Mouse (Mus musculus): ENCODE results near the gene Ifi205. TPM values are rescaled to one million over a fixed set of nuclear protein-coding genes. Genes with fewer than 3 reads are reported as not detected.

Ifi205 gene
- polyA plus RNA-seq, 1 experiment from 2014 or later, result 0.84 TPM

Other genes starting within 250 kb of the Ifi205 start
- 1.9 and 3.1 TPM in 2 replicates for gene Ifi211, start 118.8 kb downstream of the Ifi205 start, polyA plus RNA-seq (2015; fragmentation: Nextera tagmentation; extraction: Ambion mirVana)
- 3.5 and 4.7 TPM in 2 replicates for gene Mndal, start 89.3 kb downstream of the Ifi205 start, polyA plus RNA-seq (2015; fragmentation: Nextera tagmentation; extraction: Ambion mirVana)
- gene Ifi203, start 89.1 kb downstream of the Ifi205 start, polyA plus RNA-seq (2015; fragmentation: Nextera tagmentation; extraction: Ambion mirVana), result 2.0 and 3.0 TPM in 2 replicates
- gene Ifi202b, start 49.1 kb downstream of the Ifi205 start, polyA plus RNA-seq (2015; fragmentation: Nextera tagmentation; extraction: Ambion mirVana), result not detected in 2 replicates
- 0.10 and 0.21 TPM in 2 replicates for gene Olfr433, start 8.9 kb upstream of the Ifi205 start, polyA plus RNA-seq (2015; fragmentation: Nextera tagmentation; extraction: Ambion mirVana)
- gene Olfr432, start 17.4 kb upstream of the Ifi205 start, polyA plus RNA-seq (2015; fragmentation: Nextera tagmentation; extraction: Ambion mirVana), result not detected in 2 replicates
- gene Olfr430, start 34.8 kb upstream of the Ifi205 start, polyA plus RNA-seq (2015; fragmentation: Nextera tagmentation; extraction: Ambion mirVana), result not detected in 2 replicates
- gene Olfr429, start 52.5 kb upstream of the Ifi205 start, polyA plus RNA-seq (2015; fragmentation: Nextera tagmentation; extraction: Ambion mirVana), result not detected in 2 replicates
- gene Olfr427, start 65.1 kb upstream of the Ifi205 start, polyA plus RNA-seq (2015; fragmentation: Nextera tagmentation; extraction: Ambion mirVana), result not detected in 2 replicates
- gene Olfr231, start 89.4 kb upstream of the Ifi205 start, polyA plus RNA-seq (2015; fragmentation: Nextera tagmentation; extraction: Ambion mirVana), result not detected in 2 replicates
- gene Olfr424, start 99.7 kb upstream of the Ifi205 start, polyA plus RNA-seq (2015; fragmentation: Nextera tagmentation; extraction: Ambion mirVana), result not detected in 2 replicates
- 0.58 and 0.59 TPM in 2 replicates for gene Olfr420, start 123.8 kb upstream of the Ifi205 start, polyA plus RNA-seq (2015; fragmentation: Nextera tagmentation; extraction: Ambion mirVana)
- 32.8 and 35.8 TPM in 2 replicates for gene Spta1, start 141.0 kb upstream of the Ifi205 start, polyA plus RNA-seq (2015; fragmentation: Nextera tagmentation; extraction: Ambion mirVana)
- 0.06 and 0.12 TPM in 2 replicates for gene Olfr419, start 220.3 kb upstream of the Ifi205 start, polyA plus RNA-seq (2015; fragmentation: Nextera tagmentation; extraction: Ambion mirVana)

All from liver, embryonic 15.5 days (tissue).